Mouse (Mus musculus): ENCODE data around the gene Tmem160. TPM values are rescaled to one million over a fixed set of nuclear protein-coding genes. Genes with fewer than 3 reads are reported as not detected.

Gene Tmem160
- total RNA-seq, 2 experiments from 2014 or later, result 90.2 to 90.8 TPM

GRCm38 (mm10) chr7:16477628-16478027 lies 25.0 kb downstream of the Tmem160 start, which contains the start of gene Npas1:
Gene Npas1 (minus strand): TSS chr7:16477728.
- DNase-seq (ENCODE audit: low spot score in 2 of 2), result no peak

DNA sequence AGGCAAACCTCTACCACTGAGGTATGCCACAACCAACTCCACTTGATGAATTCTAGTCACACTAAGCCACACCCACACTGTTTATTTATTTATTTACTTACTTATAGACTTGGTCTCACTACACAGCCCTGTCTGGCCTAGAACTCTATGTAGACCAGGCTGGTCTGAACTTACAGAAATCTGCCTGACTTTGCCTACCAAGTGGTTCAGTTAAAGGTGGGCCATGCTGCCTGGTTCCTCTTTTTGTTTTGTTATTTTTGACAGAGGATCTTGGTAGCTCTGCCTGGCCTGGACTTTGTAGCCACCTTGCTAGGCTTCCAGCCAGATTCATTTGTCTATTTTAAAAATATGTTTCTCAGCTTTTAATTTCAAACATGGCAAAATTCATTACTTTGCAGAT lies 36.2 kb downstream of the Tmem160 start:
- no peak for DNase-seq (ENCODE audit: low spot score in 2 of 2)

DNA sequence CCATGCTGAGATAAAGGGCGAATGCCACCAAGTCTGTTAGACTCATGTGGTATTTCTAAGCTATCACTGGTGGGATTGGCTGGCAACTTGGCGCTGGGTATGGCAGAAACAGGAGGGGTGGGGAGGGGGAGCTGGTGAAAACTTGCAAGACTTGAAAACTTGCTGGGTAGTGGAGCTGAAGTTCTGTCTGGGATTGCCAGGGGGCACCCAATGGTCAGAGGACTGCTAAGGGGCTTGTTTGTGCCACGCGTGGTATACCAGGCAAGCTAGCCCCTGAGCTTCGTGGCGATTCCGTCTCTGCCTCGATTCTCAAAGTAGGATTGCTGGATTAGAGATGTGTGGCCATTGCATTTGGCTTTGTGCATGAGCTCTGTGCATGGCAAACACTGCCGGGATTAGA lies 37.4 kb downstream of the Tmem160 start:
- no peak for DNase-seq (ENCODE audit: low spot score in 2 of 2)

DNA sequence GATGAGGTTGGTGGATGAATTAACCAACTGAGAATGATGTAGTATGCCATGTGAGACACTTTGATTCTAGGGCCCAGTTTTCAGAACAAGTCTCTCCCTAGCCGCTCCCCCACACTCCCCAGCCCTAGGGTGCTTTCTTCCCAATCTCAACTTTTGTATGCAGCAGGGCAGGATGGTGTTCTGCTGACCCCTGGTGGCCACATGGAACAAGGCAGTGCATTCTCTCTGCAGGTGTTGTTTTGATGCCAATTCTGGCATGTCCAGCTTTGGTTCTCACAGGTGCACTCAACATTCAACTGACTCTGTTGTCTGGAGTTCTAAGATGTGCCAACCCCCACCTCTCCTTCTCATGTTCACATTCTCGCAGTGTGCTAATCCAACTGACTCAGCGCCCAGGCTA lies 39.2 kb downstream of the Tmem160 start:
- DNase-seq (ENCODE audit: low spot score in 2 of 2), result peak; percentile 57 to 65

DNA sequence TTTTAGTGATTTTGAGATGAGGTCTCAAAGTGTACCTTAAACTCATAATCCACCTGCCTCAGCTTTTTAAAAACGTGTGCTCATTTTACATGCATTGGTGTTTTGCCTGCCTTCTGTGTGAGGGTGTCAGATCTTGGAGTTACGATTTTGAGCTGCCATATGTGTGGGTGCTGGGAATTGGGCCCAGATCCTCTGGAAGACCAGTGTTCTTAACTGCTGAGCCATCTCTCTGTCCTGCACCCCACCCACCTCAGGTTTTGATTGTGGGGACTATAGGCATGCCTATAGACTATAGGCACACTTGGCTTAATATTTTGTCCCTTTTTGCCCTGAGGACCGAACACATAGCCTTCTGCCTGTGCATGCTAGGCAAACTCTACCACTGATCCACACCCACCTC lies 39.6 kb downstream of the Tmem160 start:
- peak in 1 of 2 experiments; percentile 36 for DNase-seq (ENCODE audit: low spot score in 2 of 2)

- peak; percentile 40 to 47 for DNase-seq (ENCODE audit: low spot score in 2 of 2)
Observed at GRCm38 (mm10) chr7:16493361-16493760, 40.8 kb downstream of the Tmem160 start.

- no peak for DNase-seq (ENCODE audit: low spot score in 2 of 2)
Observed at GRCm38 (mm10) chr7:16496260-16496659, 43.7 kb downstream of the Tmem160 start.

GRCm38 (mm10) chr7:16499671-16500104 lies 47.1 kb downstream of the Tmem160 start:
- DNase-seq (ENCODE audit: low spot score in 2 of 2), result peak in 1 of 2 experiments; percentile 50

DNA sequence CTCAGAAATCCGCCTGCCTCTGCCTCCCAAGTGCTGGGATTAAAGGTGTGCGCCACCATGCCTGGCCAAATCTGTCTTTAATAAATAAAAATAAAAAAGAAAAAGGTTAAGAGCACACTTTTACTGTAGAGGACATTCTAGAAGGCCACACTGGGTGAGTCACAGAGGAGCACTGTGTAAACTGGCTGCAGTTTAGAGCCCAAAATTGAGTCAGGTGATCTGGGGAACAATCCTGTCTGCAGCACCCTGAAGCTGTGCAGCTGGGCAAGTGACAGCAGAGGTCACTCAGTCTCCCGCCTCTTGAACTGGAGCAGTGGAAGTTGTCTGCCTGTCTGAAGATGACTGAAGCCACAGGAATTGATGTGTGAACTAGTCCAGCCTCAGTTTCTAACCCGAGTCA lies 49.0 kb downstream of the Tmem160 start:
- DNase-seq (ENCODE audit: low spot score in 2 of 2), result no peak

- no peak for DNase-seq (ENCODE audit: low spot score in 2 of 2)
Observed at GRCm38 (mm10) chr7:16504573-16505225, 52.1 kb downstream of the Tmem160 start.

Other genes with a start within 250 kb of the Tmem160 start
- gene Dhx34, start 230.7 kb upstream of the Tmem160 start, total RNA-seq (2021), result 10 to 100 TPM in 1 of 2 experiments, 1 to 10 TPM in 1; 9.4 to 12.5 TPM
- under 1 TPM; 0.48 to 0.55 TPM for gene C5ar2, start 208.6 kb upstream of the Tmem160 start, total RNA-seq (2021)
- 1 to 10 TPM in 1 of 2 experiments, under 1 TPM in 1; 0.74 to 2.0 TPM for gene C5ar1, start 193.2 kb upstream of the Tmem160 start, total RNA-seq (2021)
- 10 to 100 TPM; 28.1 to 31.2 TPM for gene Inafm1, start 179.2 kb upstream of the Tmem160 start, total RNA-seq (2021)
- 10 to 100 TPM; 84.3 to 84.5 TPM for gene Ccdc9, start 166.0 kb upstream of the Tmem160 start, total RNA-seq (2021)
- 10 to 100 TPM; 16.6 to 20.4 TPM for gene Bbc3, start 144.4 kb upstream of the Tmem160 start, total RNA-seq (2021)
- 100 to 1,000 TPM in 1 of 2 experiments, 10 to 100 TPM in 1; 95.9 to 105 TPM for gene Sae1, start 65.0 kb upstream of the Tmem160 start, total RNA-seq (2021)
- 10 to 100 TPM; 49.0 to 54.2 TPM for gene Zc3h4, start 51.9 kb upstream of the Tmem160 start, total RNA-seq (2021)
- gene Npas1, start 24.9 kb downstream of the Tmem160 start, total RNA-seq (2021), result 10 to 100 TPM; 19.7 to 23.6 TPM
- 100 to 1,000 TPM; 137 to 139 TPM for gene Arhgap35, start 162.2 kb downstream of the Tmem160 start, total RNA-seq (2021)
- gene Ceacam15, start 222.9 kb downstream of the Tmem160 start, total RNA-seq (2021), result not detected

Measured in layer of hippocampus, postnatal 14 days (tissue).